Mouse (Mus musculus): ENCODE measurements at regions not wholly inside any gene's neighbourhood (a gene's known extent, or its start where the extent isn't known, plus 50 kb on each side); places are given as distances from the start of the nearest gene placed in this dataset.

GRCm38 (mm10) chrX:99610096-99610495, 139.0 kb upstream of the Pja1 start:
- TF ChIP-seq CTCF (IDR thresholded peaks at IDR 0.05; ENCODE audit: low read depth) (no peak), EP300 (optimal IDR thresholded peaks at IDR 0.05) (no peak)

All from stomach, postnatal 0 days (tissue).